Mouse (Mus musculus): ENCODE results near the gene Asb18.

DNA sequence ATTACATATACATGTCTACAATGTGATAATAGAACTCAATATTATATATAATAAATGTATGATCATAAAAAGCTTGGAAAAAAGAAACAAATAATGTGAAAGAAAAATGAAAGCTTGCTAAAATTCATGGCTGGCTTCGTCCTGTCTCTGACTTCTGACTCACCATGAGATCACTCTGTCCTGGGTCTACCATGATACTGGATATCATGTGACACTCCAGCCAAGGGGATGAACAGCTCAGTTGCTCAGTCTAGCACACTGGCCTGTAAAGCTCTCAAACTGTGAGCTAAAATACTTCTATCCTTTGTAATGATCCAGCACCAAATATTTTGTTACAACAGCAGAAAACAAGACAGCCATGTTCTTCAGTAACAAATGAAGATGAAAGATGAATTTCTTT, 4.4 kb downstream of the Asb18 start:
- TF ChIP-seq CTCF (conservative IDR thresholded peaks at IDR 0.05; ENCODE audit: low read length) = no peak
- TF ChIP-seq NANOG (IDR thresholded peaks at IDR 0.05; ENCODE audit: borderline replicate concordance, low read length) = no peak
- no peak for TF ChIP-seq POU5F1 (IDR thresholded peaks at IDR 0.05; ENCODE audit: borderline replicate concordance, low read length)

Measured in E14TG2a.4 (cell line).